Mouse (Mus musculus) MEL (cell line): Measurements from ENCODE around the gene Mmp28. TPM values are rescaled to one million over a fixed set of nuclear protein-coding genes. Genes with fewer than 3 reads are reported as not detected.

Experiments
- DNase-seq: peaks from one replicate; pipeline ENCODE4 v3.0.0; 2011; ENCODE audit warnings: low read depth, low spot score
- H3K27ac ChIP-seq: 2 replicates; pipeline ENCODE4 v1.5.1; 2012; ENCODE audit warnings: low read depth, mild to moderate bottlenecking, control low read depth, low read length, moderate library complexity; ENCODE audit not compliant: control insufficient read depth
- H3K27me3 ChIP-seq, 2 experiments: fragments of 150-350 bp in 1 of 2; sonication (generic) in 1 of 2; 2 replicates each; pipeline ENCODE4 v1.6.1; 2012; ENCODE audit warnings: low read length in 2 of 2, mild to moderate bottlenecking in 2 of 2, improper control_type of control experiment in 1 of 2, moderate library complexity in 1 of 2; ENCODE audit not compliant: insufficient read depth in 2 of 2, control insufficient read depth in 1 of 2
- H3K36me3 ChIP-seq, 2 experiments: 2 replicates each; pipeline ENCODE4 v1.6.1; 2012 to 2014; ENCODE audit warnings: low read length in 2 of 2, improper control_type of control experiment in 1 of 2, inconsistent platforms in 1 of 2, mild to moderate bottlenecking in 1 of 2; ENCODE audit not compliant: insufficient read depth in 2 of 2, control insufficient read depth in 1 of 2
- H3K4me1 ChIP-seq, 2 experiments: fragments of 150-350 bp in 1 of 2; sonication (generic) in 1 of 2; 2 replicates each; pipeline ENCODE4 v1.6.1; 2012; ENCODE audit warnings: low read length in 2 of 2, improper control_type of control experiment in 1 of 2, mild to moderate bottlenecking in 1 of 2; ENCODE audit not compliant: insufficient read depth in 2 of 2, control insufficient read depth in 1 of 2
- H3K4me3 ChIP-seq, 2 experiments: fragments of 150-350 bp in 1 of 2; sonication (generic) in 1 of 2; 2 replicates each; pipeline ENCODE4 v1.5.1; 2012; ENCODE audit warnings: low read depth in 2 of 2, low read length in 2 of 2, mild to moderate bottlenecking in 2 of 2, moderate library complexity in 2 of 2, control low read depth in 1 of 2, improper control_type of control experiment in 1 of 2; ENCODE audit not compliant: control insufficient read depth in 1 of 2, insufficient read depth in 1 of 2
- H3K79me2 ChIP-seq: 2 replicates; pipeline ENCODE4 v1.6.1; 2012; ENCODE audit warnings: mild to moderate bottlenecking, low read length, moderate library complexity; ENCODE audit not compliant: control insufficient read depth, poor library complexity, insufficient read depth
- H3K9ac ChIP-seq: 2 replicates; pipeline ENCODE4 v1.6.1; 2012; ENCODE audit warnings: low read depth, mild to moderate bottlenecking, control low read depth, low read length, moderate library complexity; ENCODE audit not compliant: control insufficient read depth, poor library complexity, severe bottlenecking
- H3K9me3 ChIP-seq: fragments of 150-350 bp; sonication (generic); replicated peaks from 2 replicates; pipeline ENCODE4 v1.6.1; 2012; ENCODE audit warnings: mild to moderate bottlenecking, low read length, improper control_type of control experiment, moderate library complexity; ENCODE audit not compliant: insufficient read depth
- POLR2AphosphoS2 ChIP-seq: IDR thresholded peaks from 2 replicates; pipeline ENCODE4 v1.6.1; 2011; ENCODE audit warnings: low read length, improper control_type of control experiment
- TBP ChIP-seq: IDR thresholded peaks from 2 replicates; pipeline ENCODE4 v1.8.0; 2011; ENCODE audit warnings: low read depth, low read length, improper control_type of control experiment
- ZMIZ1 ChIP-seq: IDR thresholded peaks from 2 replicates; pipeline ENCODE4 v1.6.1; 2012; ENCODE audit warnings: low read depth, mild to moderate bottlenecking, inconsistent platforms, low read length, improper control_type of control experiment, moderate library complexity
- polyA plus RNA-seq, 2 experiments: library from polyadenylated mRNA; stranded (reverse) in 1 of 2; unstranded in 1 of 2; fragments of >175 nt in 1 of 2; fragments of >200 nt in 1 of 2; gene quantifications; 2 replicates each; pipeline versions ENCODE4 v1.2.1 to v1.2.4; 2012; ENCODE audit warnings: low replicate concordance in 2 of 2, low read depth in 1 of 2; ENCODE audit not compliant: insufficient read length in 2 of 2, insufficient read depth in 1 of 2, missing spikeins in 1 of 2
- total RNA-seq: library from RNA; depleted of rRNA; stranded (reverse); fragments of 300-350 nt; gene quantifications from 2 replicates; pipeline ENCODE4 v1.2.3, GENCODE M21; 2012; rRNA removed

The Mmp28 gene
- total and polyA plus RNA-seq, 3 experiments: 0.03 TPM; not detected in 2

GRCm38 (mm10) chr11:83393062-83393461 is 69.8 kb downstream of the Mmp28 start:
- TF ChIP-seq POLR2AphosphoS2 (no peak), ZMIZ1 (no peak), TBP (no peak)
- Histone ChIP-seq H3K9me3 (no peaks in the 10 kb centered on the region), H3K36me3 (peaks cover 0 to 28% of the 10 kb centered on the region in 2 experiments; a peak in 2 of 4 replicates), H3K4me1 (no peaks in the 10 kb centered on the region), H3K9ac (no peak overlapping the region), H3K79me2 (no peaks in the 10 kb centered on the region), H3K27me3 (no peaks in the 10 kb centered on the region), H3K27ac (no peak overlapping the region), H3K4me3 (no peak overlapping the region)
- no peak for DNase-seq

Other genes with a start within 250 kb of the Mmp28 start
- gene Slfn14, start 176.3 kb downstream of the Mmp28 start, total RNA-seq: 0.04 and 0.07 TPM in 2 replicates
- under 1 TPM in 1 of 2 experiments, not detected in 1; 0.19 TPM for gene Slfn14, start 176.3 kb downstream of the Mmp28 start, polyA plus RNA-seq
- gene Ap2b1, start 164.0 kb downstream of the Mmp28 start, total RNA-seq: 60.6 and 63.4 TPM in 2 replicates
- 100 to 1,000 TPM in 1 of 2 experiments, 10 to 100 TPM in 1; 68.9 to 165 TPM for gene Ap2b1, start 164.0 kb downstream of the Mmp28 start, polyA plus RNA-seq
- 8.2 and 8.4 TPM in 2 replicates for gene Pex12, start 160.5 kb downstream of the Mmp28 start, total RNA-seq
- 10 to 100 TPM in 1 of 2 experiments, not detected in 1; 11.8 TPM for gene Pex12, start 160.5 kb downstream of the Mmp28 start, polyA plus RNA-seq
- not detected in 2 replicates for gene Rasl10b, start 53.9 kb downstream of the Mmp28 start, total RNA-seq
- under 1 TPM in 1 of 2 experiments, not detected in 1; 0.04 TPM for gene Rasl10b, start 53.9 kb downstream of the Mmp28 start, polyA plus RNA-seq
- gene Gas2l2, start 33.6 kb downstream of the Mmp28 start, total RNA-seq: not detected in 2 replicates
- gene Gas2l2, start 33.6 kb downstream of the Mmp28 start, polyA plus RNA-seq: not detected
- not detected in 2 replicates for gene 1700020L24Rik, start 25.4 kb downstream of the Mmp28 start, total RNA-seq
- under 1 TPM in 1 of 2 experiments, not detected in 1; 0.60 TPM for gene 1700020L24Rik, start 25.4 kb downstream of the Mmp28 start, polyA plus RNA-seq
- 31.8 and 51.2 TPM in 2 replicates for gene Taf15, start 10.0 kb upstream of the Mmp28 start, total RNA-seq
- 100 to 1,000 TPM in 1 of 2 experiments, not detected in 1; 236 TPM for gene Taf15, start 10.0 kb upstream of the Mmp28 start, polyA plus RNA-seq
- not detected in 2 replicates for gene Heatr9, start 59.1 kb upstream of the Mmp28 start, total RNA-seq
- gene Heatr9, start 59.1 kb upstream of the Mmp28 start, polyA plus RNA-seq: not detected
- gene Ccl5, start 67.4 kb upstream of the Mmp28 start, total RNA-seq: not detected in 2 replicates
- gene Ccl5, start 67.4 kb upstream of the Mmp28 start, polyA plus RNA-seq: under 1 TPM in 1 of 2 experiments, not detected in 1; 0.56 TPM
- gene Ccl9, start 115.6 kb upstream of the Mmp28 start, total RNA-seq: 0.33 and 0.62 TPM in 2 replicates
- 1 to 10 TPM in 1 of 2 experiments, not detected in 1; 1.7 TPM for gene Ccl9, start 115.6 kb upstream of the Mmp28 start, polyA plus RNA-seq
- not detected in 2 replicates for gene Ccl6, start 130.0 kb upstream of the Mmp28 start, total RNA-seq
- not detected for gene Ccl6, start 130.0 kb upstream of the Mmp28 start, polyA plus RNA-seq
- not detected in 2 replicates for gene Rpl9-ps1, start 182.6 kb upstream of the Mmp28 start, total RNA-seq
- gene Rpl9-ps1, start 182.6 kb upstream of the Mmp28 start, polyA plus RNA-seq: under 1 TPM in 1 of 2 experiments, not detected in 1; 0.26 TPM
- gene Ccl3, start 186.3 kb upstream of the Mmp28 start, total RNA-seq: not detected in 2 replicates
- not detected for gene Ccl3, start 186.3 kb upstream of the Mmp28 start, polyA plus RNA-seq
- not detected in 2 replicates for gene Ccl4, start 199.5 kb upstream of the Mmp28 start, total RNA-seq
- gene Ccl4, start 199.5 kb upstream of the Mmp28 start, polyA plus RNA-seq: not detected
- gene Wfdc17, start 240.9 kb upstream of the Mmp28 start, total RNA-seq: not detected in 2 replicates
- gene Wfdc17, start 240.9 kb upstream of the Mmp28 start, polyA plus RNA-seq: not detected
- not detected in 2 replicates for gene Wfdc18, start 245.9 kb upstream of the Mmp28 start, total RNA-seq
- not detected for gene Wfdc18, start 245.9 kb upstream of the Mmp28 start, polyA plus RNA-seq